Mouse (Mus musculus) frontal cortex, adult 2 months (tissue): Measurements from ENCODE around the gene Mcrs1. TPM values are rescaled to one million over a fixed set of nuclear protein-coding genes. Genes with fewer than 3 reads are reported as not detected.
A peak's percentile ranks its signal among the peaks of the same experiment; 100 is the strongest.
"Not testable (repeated sequence)": the region's sequence is repeated elsewhere in the genome, so short reads cannot be mapped to it uniquely, and the experiment has no call there.

ENCODE experiments used
- DNase-seq, 2 experiments: peaks; one replicate each; pipeline ENCODE4 v3.0.0; 2022; ENCODE audit warnings: low spot score in 1 of 2; ENCODE audit errors: extremely low spot score in 1 of 2
- polyA plus RNA-seq: library from polyadenylated mRNA; depleted of rRNA; stranded (reverse); fragments of >200 nt; gene quantifications from 2 replicates; pipeline ENCODE4 v1.2.3, GENCODE M21; 2012; rRNA removed

Mcrs1 gene
- 121 and 122 TPM in 2 replicates for polyA plus RNA-seq

GRCm38 (mm10) chr15:99251626-99252380 lies at the start of gene Mcrs1:
TSS of gene Mcrs1 (minus strand) at chr15:99251961.
- peak; percentile 98 to 99 for DNase-seq

- no peak for DNase-seq
Measured at GRCm38 (mm10) chr15:99296213-99296612, 44.5 kb upstream of the Mcrs1 start.

GRCm38 (mm10) chr15:99295484-99295981 lies 43.8 kb upstream of the Mcrs1 start, which contains the start of gene Fam186b:
TSS of gene Fam186b (minus strand) at chr15:99295888.
- DNase-seq, result no peak

- peak; percentile 91 to 96 for DNase-seq
Measured at GRCm38 (mm10) chr15:99294813-99295374, 43.1 kb upstream of the Mcrs1 start, which contains the start of gene Prpf40b. TSS of gene Prpf40b (plus strand) at chr15:99295087.

- DNase-seq, result no peak
Measured at GRCm38 (mm10) chr15:99294287-99294686, 42.5 kb upstream of the Mcrs1 start.

- DNase-seq, result no peak
Measured at GRCm38 (mm10) chr15:99290586-99290985, 38.8 kb upstream of the Mcrs1 start.

- DNase-seq, result no peak
Measured at GRCm38 (mm10) chr15:99285189-99285535, 33.4 kb upstream of the Mcrs1 start.

- DNase-seq, result no peak
Measured at GRCm38 (mm10) chr15:99284527-99285188, 32.9 kb upstream of the Mcrs1 start.

GRCm38 (mm10) chr15:99283456-99283855 lies 31.7 kb upstream of the Mcrs1 start:
- no peak for DNase-seq

- DNase-seq, result no peak
Measured at GRCm38 (mm10) chr15:99278271-99278670, 26.5 kb upstream of the Mcrs1 start.

- DNase-seq, result no peak
Measured at GRCm38 (mm10) chr15:99276095-99276494, 24.3 kb upstream of the Mcrs1 start.

GRCm38 (mm10) chr15:99265679-99266078 lies 13.9 kb upstream of the Mcrs1 start:
- peak in 1 of 2 experiments; percentile 92 for DNase-seq

- no peak for DNase-seq
Measured at GRCm38 (mm10) chr15:99264363-99264762, 12.6 kb upstream of the Mcrs1 start.

GRCm38 (mm10) chr15:99262702-99263101 lies 10.9 kb upstream of the Mcrs1 start:
- DNase-seq, result no peak

- peak in 1 of 2 experiments; percentile 70 for DNase-seq
Measured at GRCm38 (mm10) chr15:99259730-99260252, 8.0 kb upstream of the Mcrs1 start.

- no peak for DNase-seq
Measured at GRCm38 (mm10) chr15:99259167-99259729, 7.5 kb upstream of the Mcrs1 start.

- no peak for DNase-seq
Measured at GRCm38 (mm10) chr15:99255241-99255749, 3.5 kb upstream of the Mcrs1 start.

- no peak for DNase-seq
Measured at GRCm38 (mm10) chr15:99254477-99255005, 2.8 kb upstream of the Mcrs1 start.

GRCm38 (mm10) chr15:99253772-99254171 lies 2.0 kb upstream of the Mcrs1 start:
- DNase-seq, result no peak

- DNase-seq, result not testable (repeated sequence)
Measured at GRCm38 (mm10) chr15:99253175-99253479, 1.4 kb upstream of the Mcrs1 start.
